Comparison of ENCODE assay signal across 9 mouse cellular contexts in genomic region chr3:95153874-95154273, GRCm38 (mm10). TPM values are rescaled to one million over a fixed set of nuclear protein-coding genes. Genes with fewer than 3 reads are reported as not detected.
DNase-seq lines count a peak whose midpoint lies in the region; ATAC-seq and TF ChIP-seq lines count a peak whose summit lies in the region.
"Had no signal": no experiment of that assay in that cellular context is flagged by ENCODE, and none has a peak within 500 bp of the region (broad histone marks: within the 10 kb centered on the region; RNA-seq: fewer than 3 reads in every experiment).

No protein-coding gene starts in this region.

- H3K4me1 ChIP-seq in heart, postnatal 0 days (ENCODE audit: control insufficient read depth, insufficient read depth), result no peaks in the 10 kb centered on the region
- H3K4me1 ChIP-seq in E14TG2a.4 (replicated peaks; ENCODE audit: low read depth, low read length), result peaks cover 16% of the 10 kb centered on the region
- H3K4me1 ChIP-seq in cortical plate, adult 2 months (ENCODE audit: control insufficient read depth, insufficient read depth, low read length), result no peaks in the 10 kb centered on the region
- H3K4me1 ChIP-seq in neural tube, embryonic 15.5 days, result no peaks in the 10 kb centered on the region

- no peak for TF ChIP-seq EP300 in heart, postnatal 0 days (IDR thresholded peaks at IDR 0.05; ENCODE audit: low read depth)

- H3K27me3 ChIP-seq in heart, postnatal 0 days (ENCODE audit: control insufficient read depth, insufficient read depth, low read length), result peaks cover 3% of the 10 kb centered on the region; the same call in 1 of the 2 replicates
- H3K27me3 ChIP-seq in E14TG2a.4 (ENCODE audit: insufficient read depth, low read length), result peaks cover 1% of the 10 kb centered on the region; the same call in 1 of the 2 replicates
- no peaks in the 10 kb centered on the region for H3K27me3 ChIP-seq in neural tube, embryonic 15.5 days (replicated peaks)

- H3K9me3 ChIP-seq in heart, postnatal 0 days (replicated peaks; ENCODE audit: control insufficient read depth, low read length), result no peaks in the 10 kb centered on the region
- no peaks in the 10 kb centered on the region for H3K9me3 ChIP-seq in E14TG2a.4 (ENCODE audit: low read length)
- H3K9me3 ChIP-seq in neural tube, embryonic 15.5 days (replicated peaks), result no peaks in the 10 kb centered on the region

- H3K4me2 ChIP-seq in heart, postnatal 0 days (ENCODE audit: low read depth, low read length), result no peak overlapping the region
- H3K4me2 ChIP-seq in neural tube, embryonic 15.5 days, result no peak overlapping the region

- no peaks in the 10 kb centered on the region for H3K36me3 ChIP-seq in heart, postnatal 0 days (replicated peaks; ENCODE audit: control insufficient read depth, insufficient read depth, low read length)
- H3K36me3 ChIP-seq in E14TG2a.4 (ENCODE audit: insufficient read depth, low read length), result no peaks in the 10 kb centered on the region
- no peaks in the 10 kb centered on the region for H3K36me3 ChIP-seq in neural tube, embryonic 15.5 days

- TF ChIP-seq POLR2A in cortical plate, adult 2 months (IDR thresholded peaks at IDR 0.05; ENCODE audit: extremely low read depth, insufficient read depth, low read length), result no peak

- no peak for ATAC-seq in heart, postnatal 0 days (ENCODE audit: insufficient read depth, low read depth)
- ATAC-seq in megakaryocyte progenitor cell, adult 5-6 weeks (replicated peaks; ENCODE audit: poor library complexity), result peak; percentile 99
- ATAC-seq in neural tube, embryonic 15.5 days (ENCODE audit: low FRiP score), result no peak

- DNase-seq in heart, postnatal 0 days (ENCODE audit: low spot score), result no peak
- DNase-seq in heart, adult 9 months (ENCODE audit: low spot score in 2 of 2), result no peak
- DNase-seq in ovary, postnatal 14 days (ENCODE audit: low spot score), result no peak
- DNase-seq in heart, adult 8-10 months (ENCODE audit: low spot score), result no peak

- no peak overlapping the region for H3K9ac ChIP-seq in heart, postnatal 0 days (replicated peaks; ENCODE audit: low read depth, low read length)
- no peak overlapping the region for H3K9ac ChIP-seq in neural tube, embryonic 15.5 days (replicated peaks)

- no peak overlapping the region for H3K27ac ChIP-seq in heart, postnatal 0 days (ENCODE audit: low read depth)
- H3K27ac ChIP-seq in cortical plate, adult 2 months (ENCODE audit: insufficient read depth, low read length), result no peak overlapping the region
- no peak overlapping the region for H3K27ac ChIP-seq in neural tube, embryonic 15.5 days (replicated peaks)

- TF ChIP-seq CTCF in heart, postnatal 0 days (IDR thresholded peaks at IDR 0.05; ENCODE audit: low read depth), result peak; percentile 42
- TF ChIP-seq CTCF in E14TG2a.4 (conservative IDR thresholded peaks at IDR 0.05; ENCODE audit: low read length), result peak; percentile 82
- peak; percentile 53 for TF ChIP-seq CTCF in cortical plate, adult 2 months (IDR thresholded peaks at IDR 0.05; ENCODE audit: extremely low read depth, insufficient read depth, low read length)

- H3K4me3 ChIP-seq in heart, postnatal 0 days (ENCODE audit: low read depth, low read length), result no peak overlapping the region
- H3K4me3 ChIP-seq in E14TG2a.4 (replicated peaks; ENCODE audit: low read length), result no peak overlapping the region
- no peak overlapping the region for H3K4me3 ChIP-seq in cortical plate, adult 2 months (ENCODE audit: insufficient read depth, low read length)
- no peak overlapping the region for H3K4me3 ChIP-seq in neural tube, embryonic 15.5 days (replicated peaks)
- H3K4me3 ChIP-seq: myocyte had no signal

- 46% methylated on average over 4 of the region's 4 CpGs for WGBS in heart, postnatal 0 days
- WGBS in neural tube, embryonic 15.5 days, result 51% methylated on average over 4 of the region's 4 CpGs

RNA-seq across cellular contexts. Expression of gene Sema6c, which starts 6.4 kb away (rescaled TPM):
- total RNA-seq in heart, postnatal 0 days (2014; rRNA removed; ENCODE audit: low replicate concordance), result 6.8 and 14.8 TPM in 2 replicates
- 1.2 and 1.8 TPM in 2 replicates for polyA plus RNA-seq in heart, postnatal 0 days (2015; fragmentation: Nextera tagmentation; extraction: Ambion mirVana)
- 26.1 and 29.0 TPM in 2 replicates for polyA plus RNA-seq in cortical plate, adult 2 months (2012; rRNA removed)
- 0.05 and 0.07 TPM in 2 replicates for total RNA-seq in megakaryocyte progenitor cell, adult 5-6 weeks (2015)
- not detected in 2 replicates for total RNA-seq in megakaryocyte progenitor cell, adult 5-6 weeks (2017)
- 17.7 and 24.4 TPM in 2 replicates for polyA plus RNA-seq in neural tube, embryonic 15.5 days (2015; fragmentation: Nextera tagmentation; extraction: Ambion mirVana)
- 1 to 10 TPM; 2.6 to 8.1 (median 5.5) TPM for total RNA-seq in heart, adult 8-10 months (2022)

RNA-seq across cellular contexts. Expression of gene Tnfaip8l2, which starts 11.7 kb away (rescaled TPM):
- total RNA-seq in heart, postnatal 0 days (2014; rRNA removed; ENCODE audit: low replicate concordance), result 0.27 and 5.4 TPM in 2 replicates
- polyA plus RNA-seq in heart, postnatal 0 days (2015; fragmentation: Nextera tagmentation; extraction: Ambion mirVana), result 2.7 and 2.8 TPM in 2 replicates
- 5.1 and 5.2 TPM in 2 replicates for polyA plus RNA-seq in cortical plate, adult 2 months (2012; rRNA removed)
- 17.9 and 18.7 TPM in 2 replicates for total RNA-seq in megakaryocyte progenitor cell, adult 5-6 weeks (2015)
- 17.8 and 25.1 TPM in 2 replicates for total RNA-seq in megakaryocyte progenitor cell, adult 5-6 weeks (2017)
- polyA plus RNA-seq in neural tube, embryonic 15.5 days (2015; fragmentation: Nextera tagmentation; extraction: Ambion mirVana), result 3.0 and 5.6 TPM in 2 replicates
- 1 to 10 TPM in 3 of 4 experiments, under 1 TPM in 1; 0.62 to 1.9 (median 1.5) TPM for total RNA-seq in heart, adult 8-10 months (2022)

RNA-seq across cellular contexts. Expression of gene Lysmd1, which starts 20.0 kb away (rescaled TPM):
- 6.1 and 7.1 TPM in 2 replicates for total RNA-seq in heart, postnatal 0 days (2014; rRNA removed; ENCODE audit: low replicate concordance)
- polyA plus RNA-seq in heart, postnatal 0 days (2015; fragmentation: Nextera tagmentation; extraction: Ambion mirVana), result 8.7 and 10.4 TPM in 2 replicates
- polyA plus RNA-seq in cortical plate, adult 2 months (2012; rRNA removed), result 21.4 and 21.6 TPM in 2 replicates
- total RNA-seq in megakaryocyte progenitor cell, adult 5-6 weeks (2015), result 3.1 and 3.6 TPM in 2 replicates
- 3.8 and 4.3 TPM in 2 replicates for total RNA-seq in megakaryocyte progenitor cell, adult 5-6 weeks (2017)
- polyA plus RNA-seq in neural tube, embryonic 15.5 days (2015; fragmentation: Nextera tagmentation; extraction: Ambion mirVana), result 38.1 and 46.0 TPM in 2 replicates
- total RNA-seq in heart, adult 8-10 months (2022), result 1 to 10 TPM; 4.8 to 5.4 (median 5.0) TPM

RNA-seq across cellular contexts. Expression of gene Scnm1, which starts 20.1 kb away (rescaled TPM):
- 16.7 and 38.2 TPM in 2 replicates for total RNA-seq in heart, postnatal 0 days (2014; rRNA removed; ENCODE audit: low replicate concordance)
- 57.6 and 57.7 TPM in 2 replicates for polyA plus RNA-seq in heart, postnatal 0 days (2015; fragmentation: Nextera tagmentation; extraction: Ambion mirVana)
- polyA plus RNA-seq in cortical plate, adult 2 months (2012; rRNA removed), result 114 and 124 TPM in 2 replicates
- total RNA-seq in megakaryocyte progenitor cell, adult 5-6 weeks (2015), result 43.4 and 45.8 TPM in 2 replicates
- 66.0 and 85.7 TPM in 2 replicates for total RNA-seq in megakaryocyte progenitor cell, adult 5-6 weeks (2017)
- polyA plus RNA-seq in neural tube, embryonic 15.5 days (2015; fragmentation: Nextera tagmentation; extraction: Ambion mirVana), result 86.7 and 88.4 TPM in 2 replicates
- total RNA-seq in heart, adult 8-10 months (2022), result 10 to 100 TPM; 29.0 to 39.4 (median 33.2) TPM

RNA-seq across cellular contexts. Expression of gene Tmod4, which starts 29.6 kb away (rescaled TPM):
- 1.2 and 14.3 TPM in 2 replicates for total RNA-seq in heart, postnatal 0 days (2014; rRNA removed; ENCODE audit: low replicate concordance)
- polyA plus RNA-seq in heart, postnatal 0 days (2015; fragmentation: Nextera tagmentation; extraction: Ambion mirVana), result 2.7 and 2.9 TPM in 2 replicates
- 0.72 and 0.77 TPM in 2 replicates for polyA plus RNA-seq in cortical plate, adult 2 months (2012; rRNA removed)
- 1.1 and 2.6 TPM in 2 replicates for total RNA-seq in megakaryocyte progenitor cell, adult 5-6 weeks (2015)
- total RNA-seq in megakaryocyte progenitor cell, adult 5-6 weeks (2017), result 2.3 and 2.5 TPM in 2 replicates
- 1.3 and 1.5 TPM in 2 replicates for polyA plus RNA-seq in neural tube, embryonic 15.5 days (2015; fragmentation: Nextera tagmentation; extraction: Ambion mirVana)
- total RNA-seq in heart, adult 8-10 months (2022), result 10 to 100 TPM; 35.7 to 43.4 (median 39.0) TPM
